Comparison of ENCODE assay signal across 8 mouse cellular contexts in the genomic region with DNA sequence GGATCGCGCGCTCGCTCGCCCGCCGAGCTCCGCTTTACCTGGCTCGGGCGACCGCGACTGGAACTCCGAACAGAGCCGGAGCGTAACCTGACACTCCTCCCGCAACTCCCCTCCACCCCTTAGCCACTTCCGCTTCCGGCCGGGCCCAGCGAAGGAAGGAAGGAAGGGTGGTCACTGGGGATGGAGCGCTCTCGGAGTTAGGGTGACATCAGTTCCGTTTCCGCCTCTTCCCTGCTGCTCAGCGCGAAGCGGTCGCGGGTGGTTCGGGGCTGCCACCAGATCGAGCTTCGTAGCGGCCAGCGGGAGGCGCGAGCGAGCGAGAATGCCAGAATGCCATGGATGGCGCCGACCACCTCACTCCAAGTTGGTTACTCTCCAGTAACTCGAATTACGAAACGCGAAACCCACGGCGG. TPM values are rescaled to one million over a fixed set of nuclear protein-coding genes. Genes with fewer than 3 reads are reported as not detected.
DNase-seq lines count a peak whose midpoint lies in the region; ATAC-seq and TF ChIP-seq lines count a peak whose summit lies in the region.

Prkab1 (minus strand) TSS at position 182 of the 413 bp plus-strand sequence.

- H3K4me1 ChIP-seq in MEL (ENCODE audit: control insufficient read depth in 1 of 2, insufficient read depth in 2 of 2, low read length in 2 of 2): peaks cover 23 to 50% of the 10 kb centered on the region in 2 experiments
- H3K4me1 ChIP-seq in cerebellum, adult 2 months (ENCODE audit: control insufficient read depth, insufficient read depth, low read length): no peaks in the 10 kb centered on the region
- H3K4me1 ChIP-seq in lung, embryonic 16.5 days (replicated peaks; ENCODE audit: control insufficient read depth, insufficient read depth, low read length): peaks cover 13% of the 10 kb centered on the region

- peak in 1 of 2 experiments; percentile 68; a peak in 2 of 4 replicates for TF ChIP-seq EP300 in MEL (IDR thresholded peaks at IDR 0.05; ENCODE audit: low read depth in 1 of 2, low read length in 2 of 2)

- no peaks in the 10 kb centered on the region for H3K9me3 ChIP-seq in MEL (replicated peaks; ENCODE audit: insufficient read depth, low read length)
- H3K9me3 ChIP-seq in lung, embryonic 16.5 days (ENCODE audit: control insufficient read depth, low read length): no peaks in the 10 kb centered on the region

- H3K79me2 ChIP-seq in MEL (ENCODE audit: control insufficient read depth, insufficient read depth, low read length, poor library complexity): peaks cover 33% of the 10 kb centered on the region

- H3K27me3 ChIP-seq in MEL (ENCODE audit: control insufficient read depth in 1 of 2, insufficient read depth in 2 of 2, low read length in 2 of 2): no peaks in the 10 kb centered on the region
- no peaks in the 10 kb centered on the region for H3K27me3 ChIP-seq in cerebellum, adult 2 months (ENCODE audit: control insufficient read depth, insufficient read depth, low read length)
- H3K27me3 ChIP-seq in lung, embryonic 16.5 days (ENCODE audit: control insufficient read depth, insufficient read depth, low read depth, low read length): no peaks in the 10 kb centered on the region

- peak within 1 kb of the TSS; percentile 96 for H3K27ac ChIP-seq in MEL (ENCODE audit: control insufficient read depth, low read depth, low read length)
- H3K27ac ChIP-seq in cerebellum, adult 2 months (ENCODE audit: insufficient read depth, low read length): peak within 1 kb of the TSS; percentile 3; the same call in 1 of the 2 replicates
- peak within 1 kb of the TSS; percentile 89 for H3K27ac ChIP-seq in lung, embryonic 16.5 days (ENCODE audit: low read length)

- peaks cover 11 to 50% of the 10 kb centered on the region in 2 experiments for H3K36me3 ChIP-seq in MEL (ENCODE audit: control insufficient read depth in 1 of 2, insufficient read depth in 2 of 2, low read length in 2 of 2)
- H3K36me3 ChIP-seq in lung, embryonic 16.5 days (ENCODE audit: control insufficient read depth, insufficient read depth, low read length): peaks cover 15% of the 10 kb centered on the region

- peak within 1 kb of the TSS; percentile 83 for H3K4me2 ChIP-seq in lung, embryonic 16.5 days (ENCODE audit: low read depth, low read length)

- TF ChIP-seq RAD21 in MEL (IDR thresholded peaks at IDR 0.05; ENCODE audit: low read depth, low read length): peak; percentile 13

- peak within 1 kb of the TSS; percentile 94 for H3K9ac ChIP-seq in MEL (ENCODE audit: control insufficient read depth, low read depth, low read length, poor library complexity, severe bottlenecking)
- H3K9ac ChIP-seq in lung, embryonic 16.5 days (ENCODE audit: low read length): peak within 1 kb of the TSS; percentile 91

- DNase-seq in MEL (ENCODE audit: low read depth, low spot score): peak; percentile 98
- DNase-seq in cerebellum, adult 2 months: peak; percentile 91 to 93
- peak; percentile 96 for DNase-seq in forelimb bud, embryonic 11.5 days (ENCODE audit: low read depth, low spot score)
- DNase-seq in layer of hippocampus, adult 9-10 months (ENCODE audit: low spot score): peak; percentile 59
- DNase-seq in ovary, postnatal 10 days (ENCODE audit: low spot score): peak; percentile 75
- peak; percentile 92 for DNase-seq in thymus, postnatal 10 days (ENCODE audit: low spot score in 2 of 2)

- TF ChIP-seq CTCF in MEL (IDR thresholded peaks at IDR 0.05 in 2 of 3, conservative IDR thresholded peaks at IDR 0.05 in 1 of 3; ENCODE audit: control insufficient read depth in 1 of 3, insufficient read depth in 1 of 3, low read depth in 2 of 3, low read length in 3 of 3, poor library complexity in 1 of 3, severe bottlenecking in 1 of 3): peak; percentile 31 to 59 (median 59)
- peak; percentile 19; the same call in 1 of the 2 replicates for TF ChIP-seq CTCF in cerebellum, adult 2 months (IDR thresholded peaks at IDR 0.05; ENCODE audit: borderline replicate concordance, insufficient read depth, low read depth, low read length)

- TF ChIP-seq POLR2A in MEL (IDR thresholded peaks at IDR 0.05; ENCODE audit: control insufficient read depth in 1 of 2, insufficient read depth in 1 of 2, low read depth in 1 of 2, low read length in 2 of 2, poor library complexity in 1 of 2): peak; percentile 16 to 83; a peak in 2 of 4 replicates
- peak; percentile 91 for TF ChIP-seq POLR2A in cerebellum, adult 2 months (IDR thresholded peaks at IDR 0.05; ENCODE audit: borderline replicate concordance, insufficient read depth, low read length)

- WGBS in cerebellum, adult 2 months: under 1% methylated on average over 46 of the region's 46 CpGs
- WGBS in lung, embryonic 16.5 days: under 1% methylated on average over 45 of the region's 46 CpGs

- H3K4me3 ChIP-seq in MEL (ENCODE audit: control insufficient read depth in 1 of 2, insufficient read depth in 1 of 2, low read depth in 2 of 2, low read length in 2 of 2): peak within 1 kb of the TSS; percentile 72 to 98
- peak within 1 kb of the TSS; percentile 57 for H3K4me3 ChIP-seq in cerebellum, adult 2 months (replicated peaks; ENCODE audit: insufficient read depth, low read depth, low read length)
- H3K4me3 ChIP-seq in lung, embryonic 16.5 days (ENCODE audit: low read length): peak within 1 kb of the TSS; percentile 88

- peak; percentile 77 to 81 for ATAC-seq in hematopoietic stem cell, adult 5-6 weeks (replicated peaks in 1 of 2; ENCODE audit: insufficient read depth in 1 of 2, low FRiP score in 2 of 2, low TSS enrichment in 1 of 2, low read depth in 1 of 2, poor library complexity in 2 of 2, severe bottlenecking in 2 of 2)
- peak; percentile 99 for ATAC-seq in lung, embryonic 16.5 days (ENCODE audit: low read depth)

TF ChIP-seq in MEL, 35 proteins besides CTCF, POLR2A, EP300 and RAD21:
- TF ChIP-seq SIN3A (IDR thresholded peaks at IDR 0.05; ENCODE audit: low read length): peak; percentile 88
- no peak for TF ChIP-seq MAFK (IDR thresholded peaks at IDR 0.05; ENCODE audit: borderline replicate concordance, low read depth, low read length)
- no peak for TF ChIP-seq NRF1 (IDR thresholded peaks at IDR 0.05; ENCODE audit: insufficient read depth, low read depth, low read length, poor library complexity, severe bottlenecking)
- 0 out of 2 replicates have a peak, but pooled peaks have one; percentile 63 for TF ChIP-seq BHLHE40 (IDR thresholded peaks at IDR 0.05; ENCODE audit: borderline replicate concordance, low read depth, low read length)
- TF ChIP-seq TCF12 (IDR thresholded peaks at IDR 0.05; ENCODE audit: low read depth, low read length): peak; percentile 68
- no peak for TF ChIP-seq GABPA (IDR thresholded peaks at IDR 0.05; ENCODE audit: low read depth, low read length)
- peak; percentile 74 for TF ChIP-seq MXI1 (IDR thresholded peaks at IDR 0.05; ENCODE audit: low read depth, low read length)
- TF ChIP-seq ELF1 (IDR thresholded peaks at IDR 0.05; ENCODE audit: low read depth, low read length): peak; percentile 95
- peak; percentile 36; the same call in 1 of the 2 replicates for TF ChIP-seq SMC3 (IDR thresholded peaks at IDR 0.05; ENCODE audit: low read depth, low read length)
- peak; percentile 61 for TF ChIP-seq POLR2AphosphoS2 (IDR thresholded peaks at IDR 0.05; ENCODE audit: low read length)
- TF ChIP-seq ZMIZ1 (IDR thresholded peaks at IDR 0.05; ENCODE audit: low read depth, low read length): peak; percentile 53
- peak; percentile 86 for TF ChIP-seq HCFC1 (IDR thresholded peaks at IDR 0.05; ENCODE audit: low read depth, low read length)
- peak; percentile 55; the same call in 1 of the 2 replicates for TF ChIP-seq KAT2A (conservative IDR thresholded peaks at IDR 0.05; ENCODE audit: low read depth, low read length)
- peak; percentile 91 for TF ChIP-seq ETS1 (IDR thresholded peaks at IDR 0.05; ENCODE audit: low read depth, low read length)
- TF ChIP-seq CHD1 (IDR thresholded peaks at IDR 0.05; ENCODE audit: low read depth, low read length): no peak
- TF ChIP-seq TBP (IDR thresholded peaks at IDR 0.05; ENCODE audit: low read depth, low read length): peak; percentile 51; the same call in 1 of the 2 replicates
- peak; percentile 30; the same call in 1 of the 2 replicates for TF ChIP-seq RCOR1 (IDR thresholded peaks at IDR 0.05; ENCODE audit: low read depth, low read length)
- peak; percentile 85 for TF ChIP-seq NELFE (IDR thresholded peaks at IDR 0.05; ENCODE audit: low read depth, low read length)
- TF ChIP-seq USF2 (IDR thresholded peaks at IDR 0.05; ENCODE audit: borderline replicate concordance in 1 of 2, insufficient read depth in 1 of 2, low read depth in 1 of 2, low read length in 2 of 2): no peak
- TF ChIP-seq MAZ (IDR thresholded peaks at IDR 0.05; ENCODE audit: low read depth, low read length): peak; percentile 64; the same call in 1 of the 2 replicates
- TF ChIP-seq ZNF384 (IDR thresholded peaks at IDR 0.05; ENCODE audit: low read depth, low read length): 0 out of 2 replicates have a peak, but pooled peaks have one; percentile 13
- TF ChIP-seq UBTF (IDR thresholded peaks at IDR 0.05; ENCODE audit: borderline replicate concordance, insufficient read depth, low read depth, low read length): 0 out of 2 replicates have a peak, but pooled peaks have one; percentile 62
TF ChIP-seq in MEL: peak in this region for 17.

RNA-seq across cellular contexts. Expression of gene Prkab1, which starts in this region (rescaled TPM):
- 80.4 and 109 TPM in 2 replicates for total RNA-seq in MEL (2012; rRNA removed)
- 100 to 1,000 TPM in 1 of 2 experiments, not detected in 1; 175 TPM for polyA plus RNA-seq in MEL (2012; ENCODE audit: insufficient read depth in 1 of 2, insufficient read length in 2 of 2, low read depth in 1 of 2, low replicate concordance in 2 of 2, missing spikeins in 1 of 2)
- polyA plus RNA-seq in cerebellum, adult 2 months (2012; rRNA removed): 39.6 and 43.8 TPM in 2 replicates
- 38.0 and 49.0 TPM in 2 replicates for total RNA-seq in hematopoietic stem cell, adult 5-6 weeks (2017)
- 80.2 and 82.8 TPM in 2 replicates for polyA plus RNA-seq in lung, embryonic 16.5 days (2015; fragmentation: Nextera tagmentation; extraction: Ambion mirVana)

Comparison
In these comparisons a context has a peak if more than half of its experiments do, and no peak if none do; other contexts are left out.
1. Peak in every context shown above with its lines: DNase-seq, ATAC-seq, H3K4me3 ChIP-seq and H3K27ac ChIP-seq.
2. H3K27ac ChIP-seq: peak in every context shown above with its lines; median percentile 96 in MEL; 89 in lung, embryonic 16.5 days; 3 in cerebellum, adult 2 months.